Mouse (Mus musculus) layer of hippocampus, postnatal 14 days (tissue): ENCODE data around the gene Gxylt1. TPM values are rescaled to one million over a fixed set of nuclear protein-coding genes. Genes with fewer than 3 reads are reported as not detected.
"Not testable (repeated sequence)": the region's sequence is repeated elsewhere in the genome, so short reads cannot be mapped to it uniquely, and the experiment has no call there.

Experiments used
- DNase-seq, 2 experiments: peaks; one replicate each; pipeline ENCODE4 v3.0.0; 2021 to 2022; ENCODE audit warnings: low spot score in 2 of 2, mixed read lengths in 1 of 2
- long read RNA-seq, 2 experiments: library from polyadenylated mRNA; stranded (forward); transcript quantifications; one replicate each; pipeline ENCODE4 v2.0.0; 2021
- total RNA-seq, 2 experiments: library from RNA; stranded (reverse); gene quantifications; 2 replicates each; pipeline ENCODE4 v1.2.3; 2021

Gene Gxylt1
- total RNA-seq, result 1 to 10 TPM; 9.1 to 10.0 TPM
- long read RNA-seq, experiment 1, full-length matches to known transcripts, result 2 of 3 reads
- long read RNA-seq, experiment 1, partial matches to known transcripts, result 0 of 3 reads
- long read RNA-seq, experiment 1, other reads (novel, unspliced or antisense), result 1 of 3 reads
- long read RNA-seq, experiment 2, full-length matches to known transcripts, result 2 of 2 reads
- long read RNA-seq, experiment 2, partial matches to known transcripts, result 0 of 2 reads
- long read RNA-seq, experiment 2, other reads (novel, unspliced or antisense), result 0 of 2 reads

- DNase-seq, result peak; percentile 98 to 100
These were observed at the start of gene Gxylt1 for GRCm38 (mm10) chr15:93274679-93275583. Gene Gxylt1 (minus strand): TSS chr15:93275179.

GRCm38 (mm10) chr15:93318781-93319180 lies 43.8 kb upstream of the Gxylt1 start:
- DNase-seq, result no peak

DNA sequence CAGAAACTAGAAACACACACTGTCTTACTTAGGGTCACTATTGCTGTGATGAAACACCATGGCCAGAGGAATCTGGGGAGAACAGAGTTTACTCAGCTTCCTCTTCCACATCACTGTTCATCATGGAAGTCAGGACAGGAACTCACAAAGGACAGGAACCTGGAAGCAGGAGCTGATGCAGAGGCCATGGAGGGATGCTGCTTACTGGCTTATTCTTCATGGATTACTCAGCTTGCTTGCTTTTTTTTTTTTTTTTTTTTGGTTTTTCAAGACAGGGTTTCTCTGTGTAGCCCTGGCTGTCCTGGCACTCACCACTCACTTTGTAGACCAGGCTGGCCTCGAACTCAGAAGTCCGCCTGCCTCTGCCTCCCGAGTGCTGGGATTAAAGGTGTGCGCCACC lies 35.3 kb upstream of the Gxylt1 start:
- not testable (repeated sequence) for DNase-seq

GRCm38 (mm10) chr15:93298197-93298596 lies 23.2 kb upstream of the Gxylt1 start:
- DNase-seq, result no peak

- no peak for DNase-seq
These were observed 19.5 kb upstream of the Gxylt1 start for GRCm38 (mm10) chr15:93294483-93294882.

DNA sequence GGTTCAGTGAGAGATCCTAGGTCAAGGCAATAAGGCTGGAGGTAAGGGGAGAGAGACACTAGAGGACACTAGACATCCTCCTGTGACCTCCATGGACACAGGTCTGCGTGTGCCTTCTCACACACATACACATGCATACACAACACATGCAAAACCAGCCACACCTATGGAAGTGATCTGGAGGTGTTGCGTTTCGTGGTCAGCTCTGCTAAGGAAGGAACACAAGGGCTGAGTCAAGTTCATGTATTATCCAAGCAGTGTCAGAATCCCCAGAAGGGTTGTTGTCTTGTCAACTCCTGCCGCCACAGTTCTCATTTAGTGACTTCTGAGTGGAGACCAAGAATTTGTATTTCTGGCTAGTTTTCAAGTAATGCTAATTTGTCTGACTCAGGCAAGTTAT lies 13.3 kb upstream of the Gxylt1 start:
- DNase-seq, result no peak

DNA sequence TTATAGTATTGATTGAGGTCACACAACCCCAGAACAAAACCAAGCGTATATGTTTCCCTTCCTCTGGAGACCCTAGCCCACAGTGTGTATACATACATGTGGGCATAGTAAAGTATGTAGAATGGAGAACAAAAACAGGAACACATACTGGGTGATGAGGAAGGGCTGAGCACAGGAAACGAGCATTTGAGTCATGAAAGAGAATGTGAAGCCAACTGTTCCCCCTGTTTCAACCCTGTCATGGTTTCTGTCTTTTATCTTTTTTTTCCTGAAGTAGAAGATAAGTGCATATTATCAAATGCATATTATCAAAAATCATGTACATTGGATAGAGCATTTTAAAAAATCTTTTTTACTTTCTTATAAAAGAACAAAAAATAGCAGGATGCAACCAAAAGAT lies 12.6 kb upstream of the Gxylt1 start:
- no peak for DNase-seq

DNA sequence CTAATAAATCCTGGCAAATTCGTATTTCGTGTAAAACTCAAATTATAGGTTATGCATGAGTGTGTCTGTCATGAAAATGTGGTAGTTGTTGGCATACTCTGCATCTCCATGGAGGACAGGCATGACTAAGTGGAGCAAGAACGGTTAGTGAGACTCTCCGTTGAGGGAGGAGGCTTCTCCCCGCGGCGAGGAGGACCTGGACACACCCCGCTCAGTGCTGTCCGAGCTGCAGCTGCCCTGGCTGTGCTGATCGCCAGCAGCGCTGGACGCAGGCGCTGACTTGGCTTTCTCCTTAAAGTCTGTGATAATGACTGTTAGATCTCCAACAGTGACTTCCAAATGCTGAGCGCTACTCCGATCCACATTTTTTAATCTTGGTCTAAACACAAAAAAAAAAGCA lies 10.3 kb upstream of the Gxylt1 start:
- DNase-seq, result no peak

DNA sequence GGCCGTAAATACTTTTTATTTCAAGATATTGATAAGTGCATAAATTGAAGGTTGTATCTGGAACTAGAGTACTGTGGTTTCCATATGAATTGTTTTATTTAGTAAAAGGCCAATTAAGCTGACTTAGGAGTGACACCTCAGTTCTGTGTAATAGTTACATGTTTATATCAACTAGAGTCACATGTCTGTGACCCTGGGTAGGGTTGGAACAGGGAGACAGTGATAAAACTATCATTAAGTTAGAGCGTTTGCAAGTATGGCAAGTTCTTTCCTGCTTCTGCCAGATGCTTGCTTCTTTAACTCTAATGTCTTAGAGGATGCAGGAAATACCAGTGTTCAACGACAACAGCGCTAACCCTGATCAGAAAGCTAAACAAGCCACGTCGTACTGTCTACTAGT lies 9.3 kb upstream of the Gxylt1 start:
- DNase-seq, result no peak

DNA sequence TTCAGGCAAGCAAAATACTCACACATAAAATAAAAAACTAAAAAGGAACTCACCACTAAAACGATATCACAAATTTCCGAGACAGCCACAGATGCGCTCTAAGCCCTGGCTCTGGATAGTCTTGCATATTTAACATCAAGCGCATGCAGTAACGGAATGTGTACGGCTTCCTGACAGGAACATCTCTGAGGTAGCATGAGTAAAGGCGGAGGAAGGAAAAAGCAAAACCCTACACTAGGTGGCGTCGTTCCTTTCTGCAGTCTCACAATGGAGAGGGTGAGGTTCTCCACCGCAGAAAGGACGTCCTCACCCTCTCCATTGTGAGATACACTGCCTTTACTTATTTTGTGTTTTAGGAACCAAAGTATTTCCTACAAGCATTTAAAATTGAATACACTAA lies 8.4 kb upstream of the Gxylt1 start:
- DNase-seq, result no peak

- DNase-seq, result no peak
These were observed 1.3 kb upstream of the Gxylt1 start for GRCm38 (mm10) chr15:93276276-93276675.

- DNase-seq, result no peak
These were observed 644 bp upstream of the Gxylt1 start for GRCm38 (mm10) chr15:93275623-93276022.

DNA sequence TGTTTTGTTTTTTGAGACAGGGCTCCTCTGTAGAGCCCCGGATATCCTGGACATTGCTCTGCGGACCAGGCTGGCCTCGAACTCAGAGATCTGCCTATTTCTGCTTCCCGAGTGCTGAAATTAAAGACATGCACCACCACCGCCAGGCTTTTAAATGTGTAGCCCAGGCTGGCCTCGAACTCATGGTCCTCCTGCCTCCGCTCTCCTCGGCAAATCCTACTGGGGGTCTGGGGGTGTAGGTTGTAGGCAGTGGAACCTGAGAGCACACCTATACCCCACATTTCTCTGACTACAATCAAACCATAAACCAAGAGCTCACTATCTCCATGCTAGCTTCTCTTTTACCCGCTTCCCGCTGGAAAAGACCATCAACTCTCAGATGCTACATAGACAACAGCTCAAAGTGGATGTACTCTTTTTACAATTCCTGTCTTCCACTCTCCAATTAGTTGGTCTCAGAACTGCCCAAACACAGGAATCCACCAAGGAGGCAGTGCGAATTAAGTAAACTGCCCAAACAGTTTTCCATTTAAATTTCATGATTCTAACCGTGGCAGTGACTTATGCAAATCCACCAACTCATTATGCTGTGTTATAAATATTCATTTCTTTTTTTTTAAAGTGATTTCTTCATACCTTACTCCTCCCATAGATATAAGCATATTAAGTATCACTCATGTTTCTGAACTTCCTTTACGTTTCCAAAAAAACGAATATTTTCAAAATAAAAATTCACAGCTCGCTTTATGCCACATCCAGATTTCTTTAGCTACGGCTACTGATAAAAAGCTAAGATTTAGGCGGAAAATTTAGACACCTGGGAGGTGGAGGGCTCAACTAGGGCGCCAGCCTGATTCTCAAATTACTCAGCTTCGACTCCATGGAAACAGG lies 946 bp downstream of the Gxylt1 start:
- DNase-seq, result no peak

DNA sequence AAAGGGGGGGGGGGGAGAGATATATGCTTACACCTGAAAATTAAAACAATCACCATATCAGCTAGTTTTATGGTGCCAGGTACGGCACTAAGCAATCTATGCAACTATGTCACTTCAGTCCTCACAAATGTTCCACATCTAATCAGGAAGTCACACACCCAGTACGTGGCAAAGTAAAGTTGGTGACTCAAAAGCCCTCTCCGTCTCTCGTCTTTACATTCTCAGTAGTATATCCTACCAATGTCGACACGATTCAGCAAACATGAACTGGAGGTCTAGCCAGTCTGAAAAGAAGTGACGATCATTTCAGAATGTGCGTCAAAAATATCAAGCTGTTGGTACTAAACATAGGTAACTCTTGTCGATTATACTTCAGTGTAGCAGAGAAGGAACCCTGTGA lies 2.0 kb downstream of the Gxylt1 start:
- no peak for DNase-seq

DNA sequence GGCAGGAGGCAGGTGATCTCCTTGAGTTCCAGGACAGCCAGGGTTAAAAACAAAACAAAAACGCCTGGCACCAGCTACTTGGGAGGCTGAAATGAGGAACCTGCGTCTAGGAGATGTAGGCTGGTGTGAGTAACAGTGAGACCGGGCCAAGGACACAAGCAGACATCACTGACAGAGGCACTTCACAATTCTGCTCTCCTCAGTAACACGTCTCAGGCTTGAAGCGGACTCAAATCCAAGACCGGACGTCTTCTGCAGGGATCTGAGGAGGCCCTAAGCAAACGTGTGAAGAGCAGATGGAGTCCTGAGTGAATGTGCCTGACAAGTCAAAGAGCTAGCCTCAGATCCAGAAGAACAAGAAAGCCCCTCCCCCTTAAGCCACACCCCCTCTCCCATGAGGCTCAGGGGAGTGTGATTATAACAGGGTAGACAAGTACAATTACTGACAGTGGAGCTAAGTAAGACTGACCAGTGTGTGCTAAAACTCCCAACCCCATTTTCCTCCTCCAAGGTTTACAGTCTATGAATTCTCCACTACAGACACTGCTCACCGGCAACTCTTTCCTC lies 4.6 kb downstream of the Gxylt1 start:
- no peak for DNase-seq

DNA sequence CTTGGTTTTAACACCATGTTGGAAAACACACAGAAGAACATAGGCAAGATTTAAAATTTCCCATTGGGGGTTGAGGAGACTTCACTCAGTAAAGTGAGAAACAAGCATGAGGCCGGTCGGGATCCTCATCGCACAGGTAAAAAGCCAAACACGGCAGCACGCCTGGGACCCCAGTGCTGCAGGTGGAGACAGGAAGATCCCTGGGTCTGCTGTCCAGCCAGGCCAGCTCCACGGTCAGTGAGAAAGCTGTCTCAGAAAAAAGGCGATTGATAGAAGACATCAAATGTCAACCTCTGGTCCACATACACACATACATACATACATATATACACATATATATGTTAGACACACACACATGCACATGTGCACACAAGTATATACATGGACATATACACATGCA lies 5.4 kb downstream of the Gxylt1 start:
- DNase-seq, result no peak

- no peak for DNase-seq
These were observed 7.0 kb downstream of the Gxylt1 start for GRCm38 (mm10) chr15:93268001-93268400.

DNA sequence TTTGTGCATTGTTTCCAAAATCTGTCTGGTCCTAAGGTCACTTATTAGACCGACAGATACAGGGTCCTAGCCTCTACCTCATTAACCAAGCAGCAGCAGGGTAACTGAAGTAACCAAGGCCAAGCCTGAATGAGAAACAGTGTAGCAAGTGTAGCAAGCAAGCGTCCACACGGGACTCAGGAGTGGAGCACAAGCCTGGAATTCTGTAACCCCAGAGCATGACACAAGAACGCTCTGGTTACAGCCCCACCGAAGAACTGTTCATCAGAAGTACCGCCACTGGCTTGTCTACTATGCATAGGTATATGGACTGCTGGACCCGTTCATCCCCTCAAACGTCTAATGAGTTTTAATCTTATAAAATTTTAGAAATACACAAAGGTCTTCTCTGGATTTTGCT lies 7.5 kb downstream of the Gxylt1 start:
- no peak for DNase-seq

DNA sequence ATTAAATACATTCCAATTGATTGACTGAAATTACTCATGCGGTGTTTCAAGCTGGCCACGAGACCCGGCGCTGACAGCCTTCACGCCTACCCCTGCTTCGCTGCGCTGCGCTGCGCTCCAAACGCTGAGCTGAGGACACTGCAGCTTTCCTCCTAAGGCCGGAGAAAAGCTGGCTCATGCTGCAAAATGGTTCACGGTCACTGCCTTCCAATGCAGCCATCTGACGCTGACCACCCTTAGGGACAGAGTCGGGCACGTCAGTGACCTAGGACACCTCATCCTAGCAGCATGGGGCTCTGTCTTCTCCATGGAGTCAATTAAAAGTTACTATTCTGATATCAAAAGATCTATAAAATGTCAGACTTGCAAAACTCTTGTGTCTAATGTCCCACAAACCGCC lies 8.6 kb downstream of the Gxylt1 start:
- no peak for DNase-seq

- peak; percentile 48 to 82 for DNase-seq
These were observed 9.3 kb downstream of the Gxylt1 start for GRCm38 (mm10) chr15:93265728-93266127.

GRCm38 (mm10) chr15:93265231-93265630 lies 9.7 kb downstream of the Gxylt1 start:
- DNase-seq, result no peak
